Mouse (Mus musculus) intestine, embryonic 14.5 days (tissue): Measurements from ENCODE around the gene Tusc2. TPM values are rescaled to one million over a fixed set of nuclear protein-coding genes. Genes with fewer than 3 reads are reported as not detected.
A peak's percentile ranks its signal among the peaks of the same experiment; 100 is the strongest.

ENCODE experiments used
- ATAC-seq: fragments of 200-750 bp; cut with Nextera tagmentation; replicated peaks from 2 replicates; pipeline ENCODE4 v1.8.0; 2017; ENCODE audit warnings: low read depth, moderate number of reproducible peaks, moderate TSS enrichment, moderate library complexity; ENCODE audit not compliant: low FRiP score, low TSS enrichment
- DNase-seq: peaks from one replicate; pipeline ENCODE4 v3.0.0-alpha.2; 2018; ENCODE audit warnings: low spot score
- H3K27ac ChIP-seq: fragments of 300-500 bp; sonication (generic); 2 replicates; pipeline ENCODE4 v1.5.1; 2014; ENCODE audit warnings: low read depth, mild to moderate bottlenecking, control low read depth
- H3K27me3 ChIP-seq: fragments of 300-500 bp; sonication (generic); replicated peaks from 2 replicates; pipeline ENCODE4 v1.6.1; 2014; ENCODE audit warnings: low read length, control low read depth; ENCODE audit not compliant: control insufficient read depth, insufficient read depth
- H3K36me3 ChIP-seq: fragments of 300-500 bp; sonication (generic); 2 replicates; pipeline ENCODE4 v1.6.1; 2014; ENCODE audit warnings: low read length, control low read depth; ENCODE audit not compliant: control insufficient read depth, insufficient read depth
- H3K4me1 ChIP-seq: fragments of 300-500 bp; sonication (generic); replicated peaks from 2 replicates; pipeline ENCODE4 v1.6.1; 2014; ENCODE audit warnings: low read length, control low read depth, mixed read lengths; ENCODE audit not compliant: control insufficient read depth, insufficient read depth
- H3K4me2 ChIP-seq: fragments of 300-500 bp; sonication (generic); 2 replicates; pipeline ENCODE4 v1.6.1; 2014; ENCODE audit warnings: low read length
- H3K4me3 ChIP-seq: fragments of 300-500 bp; sonication (generic); 2 replicates; pipeline ENCODE4 v1.5.1; 2014; ENCODE audit warnings: low read depth, low read length, control low read depth, mixed read lengths
- H3K9ac ChIP-seq: fragments of 300-500 bp; sonication (generic); 2 replicates; pipeline ENCODE4 v1.6.1; 2014; ENCODE audit warnings: mild to moderate bottlenecking, low read length
- H3K9me3 ChIP-seq: fragments of 300-500 bp; sonication (generic); 2 replicates; pipeline ENCODE4 v1.6.1; 2016; ENCODE audit warnings: low read length, control low read depth; ENCODE audit not compliant: control insufficient read depth
- WGBS: fragments of 180-500 bp; shearing (Covaris S2); extraction: QIAGEN DNeasy Blood & Tissue Kit; methylation state at CpG from one replicate; pipeline ENCODE4 v1.1.7; 2014; 5-methylcytosine and 5-hydroxymethylcytosine counted together
- polyA plus RNA-seq: library from polyadenylated mRNA; unstranded; fragments of >200 nt; fragmentation: Nextera tagmentation; extraction: Ambion mirVana; gene quantifications from 2 replicates; pipeline ENCODE4 v1.2.1, GENCODE M21; 2014

The Tusc2 gene
- polyA plus RNA-seq, 1 experiment from 2014 or later: 42.8 TPM

DNA sequence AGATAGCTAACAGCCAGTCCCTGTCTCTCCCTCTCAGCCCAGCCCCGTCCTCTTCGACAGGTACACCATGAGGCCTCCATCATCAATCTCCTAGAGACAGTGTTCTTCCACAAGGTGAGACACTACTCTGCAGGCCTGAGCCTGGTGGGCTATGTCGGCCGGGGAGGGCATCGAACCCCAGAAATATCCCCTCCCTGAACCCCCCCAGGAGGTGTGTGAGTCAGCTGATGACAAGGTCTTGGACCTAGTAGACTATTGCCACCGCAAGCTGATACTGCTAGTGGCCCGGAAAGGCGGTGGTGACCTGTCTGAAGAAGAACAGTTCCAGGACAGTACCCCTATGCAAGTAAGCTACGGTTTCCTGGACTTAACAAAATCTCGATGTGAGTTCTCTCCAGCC is 14.2 kb upstream of the Tusc2 start:
- H3K4me2 ChIP-seq: no peak overlapping the region
- no peak overlapping the region for H3K27ac ChIP-seq
- H3K4me1 ChIP-seq: peaks cover 40% of the 10 kb centered on the region
- H3K4me3 ChIP-seq: no peak overlapping the region
- no peak overlapping the region for H3K9ac ChIP-seq
- ATAC-seq: no peak
- no peaks in the 10 kb centered on the region for H3K9me3 ChIP-seq
- 86% methylated on average over 10 of the region's 10 CpGs for WGBS
- peaks cover 17% of the 10 kb centered on the region for H3K36me3 ChIP-seq
- DNase-seq: no peak
- H3K27me3 ChIP-seq: no peaks in the 10 kb centered on the region

DNA sequence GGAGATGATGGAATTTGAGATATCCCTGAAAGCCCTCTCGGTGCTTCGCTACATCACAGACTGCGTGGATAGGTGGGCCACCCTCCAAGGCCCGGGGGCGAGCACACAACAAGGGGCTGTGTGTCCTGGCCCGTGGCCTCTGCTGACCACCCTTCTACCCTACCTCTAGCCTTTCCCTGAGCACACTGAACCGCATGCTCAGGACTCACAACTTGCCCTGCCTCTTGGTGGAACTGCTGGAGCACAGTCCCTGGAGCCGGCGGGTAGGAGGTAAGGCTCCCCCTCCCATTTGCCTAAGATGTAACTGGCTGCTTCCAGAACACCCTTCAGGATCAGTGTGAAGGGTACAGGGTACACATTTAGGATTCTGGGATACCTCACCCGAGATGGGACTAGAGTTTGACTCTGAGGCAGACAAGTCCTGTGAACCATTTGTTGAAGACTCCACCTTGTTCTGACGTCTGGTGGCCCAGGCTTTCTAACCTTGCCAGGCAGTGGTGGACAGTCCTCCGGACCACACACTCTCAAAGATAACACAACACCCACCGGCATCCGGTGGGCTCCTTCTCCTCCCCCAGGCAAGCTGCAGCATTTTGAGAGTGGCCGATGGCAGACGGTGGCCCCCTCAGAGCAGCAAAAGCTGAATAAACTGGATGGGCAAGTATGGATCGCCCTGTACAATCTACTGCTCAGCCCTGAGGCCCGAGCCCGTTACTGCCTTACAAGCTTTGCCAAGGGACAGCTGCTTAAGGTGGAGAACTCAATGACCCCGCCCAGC is 13.6 kb upstream of the Tusc2 start:
- H3K4me1 ChIP-seq: peaks cover 40% of the 10 kb centered on the region
- H3K4me3 ChIP-seq: no peak overlapping the region
- H3K27me3 ChIP-seq: no peaks in the 10 kb centered on the region
- DNase-seq (no peak), ATAC-seq (no peak)
- H3K9me3 ChIP-seq: no peaks in the 10 kb centered on the region
- peaks cover 10% of the 10 kb centered on the region for H3K36me3 ChIP-seq
- H3K4me2 ChIP-seq: no peak overlapping the region
- WGBS: 83% methylated on average over 20 of the region's 20 CpGs
- no peak overlapping the region for H3K27ac ChIP-seq
- H3K9ac ChIP-seq: no peak overlapping the region

DNA sequence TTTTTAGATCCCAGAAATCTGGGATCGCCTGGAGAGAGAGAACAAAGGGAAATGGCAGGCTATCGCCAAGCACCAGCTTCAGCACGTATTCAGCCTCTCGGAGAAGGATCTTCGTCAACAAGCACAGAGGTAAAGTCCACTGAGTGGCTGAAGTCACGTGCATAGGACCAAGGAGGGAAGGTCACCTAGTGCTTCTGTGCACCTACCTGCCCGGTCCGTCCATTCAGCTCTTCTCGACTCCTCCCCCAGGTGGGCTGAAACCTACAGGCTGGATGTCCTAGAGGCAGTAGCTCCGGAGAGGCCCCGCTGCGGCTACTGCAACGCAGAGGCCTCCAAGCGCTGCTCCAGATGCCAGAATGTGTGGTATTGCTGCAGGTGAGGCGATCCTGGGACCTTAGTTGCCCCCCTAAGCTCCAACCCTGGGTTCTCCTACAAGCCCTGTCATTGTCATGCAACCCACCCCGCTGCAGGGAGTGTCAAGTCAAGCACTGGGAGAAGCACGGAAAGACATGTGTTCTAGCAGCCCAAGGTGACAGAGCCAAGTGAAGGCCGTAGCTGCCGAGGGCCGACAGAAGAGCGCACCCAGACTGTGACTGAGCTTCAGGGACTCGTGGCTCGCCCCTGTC is 12.5 kb upstream of the Tusc2 start:
- peak overlapping the region; percentile 65 for H3K9ac ChIP-seq
- H3K27me3 ChIP-seq: no peaks in the 10 kb centered on the region
- ATAC-seq (no peak), DNase-seq (no peak)
- peak overlapping the region; percentile 98 for H3K4me2 ChIP-seq
- peak overlapping the region; percentile 54; the same call in 1 of the 2 replicates for H3K27ac ChIP-seq
- WGBS: 37% methylated on average over 23 of the region's 23 CpGs
- peak overlapping the region; percentile 46; the same call in 1 of the 2 replicates for H3K4me3 ChIP-seq
- no peaks in the 10 kb centered on the region for H3K9me3 ChIP-seq
- H3K4me1 ChIP-seq: peaks cover 42% of the 10 kb centered on the region
- H3K36me3 ChIP-seq: no peaks in the 10 kb centered on the region

DNA sequence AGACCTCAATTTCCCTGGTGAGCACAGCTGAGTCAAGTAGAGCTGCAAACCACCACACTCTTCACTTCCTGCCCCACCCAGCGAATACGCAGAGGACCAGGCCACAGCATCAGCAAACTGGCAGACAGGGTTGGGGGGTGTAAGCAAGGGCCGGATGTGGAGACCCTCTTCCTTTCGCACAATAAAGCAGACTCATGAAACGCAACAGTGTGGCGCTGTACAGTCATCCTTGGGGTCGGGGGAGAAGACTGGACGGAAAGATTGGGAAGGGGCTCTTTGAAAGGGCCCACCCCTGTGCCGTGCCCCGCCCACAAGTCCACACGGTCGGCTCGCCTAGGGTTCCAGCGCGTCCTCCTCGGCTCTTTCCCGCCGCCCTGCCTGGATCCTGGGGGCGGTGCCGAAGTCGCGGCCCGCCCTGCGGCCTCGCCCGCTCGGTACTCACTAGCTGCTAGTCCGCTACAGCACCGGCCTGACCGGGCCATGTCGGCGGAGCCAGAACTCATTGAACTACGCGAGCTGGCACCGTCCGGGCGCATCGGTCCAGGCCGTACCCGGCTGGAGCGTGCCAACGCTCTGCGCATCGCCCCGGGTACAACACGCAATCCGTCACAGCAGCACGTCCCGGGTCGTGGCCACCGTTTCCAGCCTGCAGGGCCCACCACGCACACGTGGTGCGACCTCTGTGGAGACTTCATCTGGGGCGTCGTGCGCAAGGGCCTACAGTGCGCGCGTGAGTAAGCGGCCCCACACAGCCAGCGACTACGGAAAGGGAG is 11.8 kb upstream of the Tusc2 start, which contains the start of gene Rassf1:
Gene Rassf1 (plus strand): TSS at position 439 of the 773 bp plus-strand sequence.
- WGBS: under 1% methylated on average over 63 of the region's 63 CpGs
- peak within 1 kb of the TSS; percentile 46 for H3K4me3 ChIP-seq
- no peaks in the 10 kb centered on the region for H3K9me3 ChIP-seq
- H3K27ac ChIP-seq: peak within 1 kb of the TSS; percentile 54
- DNase-seq (peak; percentile 78), ATAC-seq (peak; percentile 24)
- no peaks in the 10 kb centered on the region for H3K36me3 ChIP-seq
- H3K9ac ChIP-seq: peak within 1 kb of the TSS; percentile 65
- H3K27me3 ChIP-seq: no peaks in the 10 kb centered on the region
- peaks cover 49% of the 10 kb centered on the region for H3K4me1 ChIP-seq
- H3K4me2 ChIP-seq: peak within 1 kb of the TSS; percentile 98

DNA sequence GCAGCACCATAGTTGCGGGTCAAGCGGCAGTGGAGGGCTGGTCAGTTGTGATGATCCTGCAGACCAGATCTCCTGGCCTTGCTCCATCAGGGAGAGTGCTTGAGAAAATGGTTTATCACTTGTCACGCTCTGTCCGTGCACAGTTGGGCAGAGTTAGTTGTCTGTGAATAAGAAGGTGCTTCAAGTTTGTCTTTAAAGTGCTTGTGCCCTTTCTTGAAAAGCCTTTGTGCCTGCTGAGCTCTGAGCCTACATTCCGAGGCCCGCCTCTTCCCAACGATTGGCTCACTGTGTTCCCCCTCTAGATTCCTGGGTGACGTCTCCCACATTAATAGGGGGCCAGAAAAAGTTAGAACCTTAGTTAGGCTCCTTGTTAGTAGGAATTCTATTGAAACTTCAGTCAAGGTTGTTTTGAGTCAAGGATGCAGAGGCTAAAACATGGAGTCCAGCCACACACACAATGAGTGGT is 11.1 kb upstream of the Tusc2 start:
- Histone ChIP-seq H3K27ac (peak overlapping the region; percentile 54; the same call in 1 of the 2 replicates), H3K9me3 (no peaks in the 10 kb centered on the region), H3K36me3 (peaks cover 4% of the 10 kb centered on the region), H3K4me1 (peaks cover 48% of the 10 kb centered on the region), H3K9ac (peak overlapping the region; percentile 65), H3K4me2 (peak overlapping the region; percentile 98), H3K4me3 (peak overlapping the region; percentile 46), H3K27me3 (no peaks in the 10 kb centered on the region)
- DNase-seq (no peak), ATAC-seq (no peak)
- WGBS: 13% methylated on average over 8 of the region's 8 CpGs

DNA sequence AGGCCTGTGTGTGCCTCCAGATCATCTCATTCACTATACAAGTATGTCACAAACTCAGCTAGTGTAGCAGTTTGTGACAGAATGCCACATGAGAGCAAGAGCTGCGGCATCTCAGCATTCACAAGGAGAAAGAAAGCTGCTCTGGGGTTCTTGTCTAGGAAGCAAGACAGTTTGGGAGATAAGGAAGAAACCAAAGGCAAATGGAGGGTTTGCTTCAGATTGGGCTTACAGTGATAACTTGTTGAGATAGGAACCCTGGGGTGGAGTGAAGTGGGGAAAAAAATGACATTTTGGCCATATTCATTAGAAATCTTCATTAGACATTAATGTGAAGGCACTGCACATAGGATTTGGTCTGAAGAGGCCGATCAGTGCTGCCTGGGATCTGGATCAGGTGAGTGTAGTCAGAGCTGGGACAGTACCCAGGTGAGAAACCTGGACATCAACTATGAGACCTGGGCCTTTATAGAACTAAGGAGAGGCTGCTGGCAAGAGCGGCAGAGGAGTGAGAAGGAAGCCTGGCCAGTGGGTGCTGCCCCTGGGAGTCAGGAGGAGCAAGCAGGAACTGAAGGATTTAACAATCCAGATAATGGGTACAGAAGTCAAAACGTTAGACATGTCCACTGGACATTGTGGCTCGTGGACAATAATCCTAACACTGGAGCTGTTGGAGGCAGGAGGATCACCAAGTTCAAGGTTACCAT is 10.2 kb upstream of the Tusc2 start:
- Histone ChIP-seq H3K27me3 (no peaks in the 10 kb centered on the region), H3K4me1 (peaks cover 42% of the 10 kb centered on the region), H3K9ac (peak overlapping the region; percentile 59; the same call in 1 of the 2 replicates), H3K4me3 (peak overlapping the region; percentile 57), H3K9me3 (no peaks in the 10 kb centered on the region), H3K4me2 (peak overlapping the region; percentile 98), H3K36me3 (peaks cover 13% of the 10 kb centered on the region), H3K27ac (no peak overlapping the region)
- DNase-seq (no peak), ATAC-seq (no peak)
- WGBS: 78% methylated on average over 5 of the region's 5 CpGs

DNA sequence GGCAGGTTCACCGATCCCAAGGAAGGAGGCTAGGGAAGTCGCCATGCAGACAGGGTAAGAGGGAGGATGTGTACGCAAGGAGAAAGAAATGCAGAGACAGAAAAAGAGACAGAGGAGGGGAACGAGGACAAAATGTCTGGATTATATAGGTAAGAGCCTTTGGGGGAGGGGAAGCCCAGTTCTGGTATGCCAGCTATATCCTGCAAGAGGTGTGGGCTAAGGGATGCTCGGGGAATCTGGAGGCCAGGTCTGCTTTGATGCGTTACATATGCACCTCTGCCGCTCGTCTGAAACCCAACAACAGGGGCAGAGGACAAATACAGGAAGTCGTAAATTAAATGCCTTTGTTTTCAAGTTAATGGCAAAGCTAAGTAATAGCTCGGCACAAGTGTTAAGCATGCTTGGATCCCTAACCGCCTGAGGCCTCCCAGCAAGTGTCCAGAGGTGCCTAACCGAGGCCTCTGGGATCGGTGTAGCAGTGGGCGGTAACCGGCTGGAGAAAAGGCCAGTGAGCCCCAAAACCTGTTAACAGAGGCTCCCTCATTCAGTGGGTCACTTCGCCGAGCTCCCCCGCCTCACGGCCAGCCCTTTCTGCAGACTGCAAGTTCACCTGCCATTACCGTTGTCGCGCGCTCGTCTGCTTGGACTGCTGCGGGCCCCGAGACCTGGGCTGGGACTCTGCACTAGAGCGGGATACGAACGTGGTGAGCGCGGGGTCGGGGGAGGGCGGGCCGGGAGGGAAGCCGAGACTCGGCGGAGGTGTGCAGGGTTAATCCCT is 9.3 kb upstream of the Tusc2 start:
- WGBS: 4% methylated on average over 37 of the region's 37 CpGs
- peak; percentile 64 for ATAC-seq
- H3K4me1 ChIP-seq: peaks cover 42% of the 10 kb centered on the region

More for the DNA sequence above, 9.3 kb upstream of the Tusc2 start:
- peak overlapping the region; percentile 57 for H3K4me3 ChIP-seq
- no peaks in the 10 kb centered on the region for H3K9me3 ChIP-seq
- H3K27me3 ChIP-seq: no peaks in the 10 kb centered on the region
- H3K36me3 ChIP-seq: peaks cover 22% of the 10 kb centered on the region
- peak overlapping the region; percentile 95 for H3K27ac ChIP-seq
- peak overlapping the region; percentile 98 for H3K4me2 ChIP-seq
- H3K9ac ChIP-seq: peak overlapping the region; percentile 59
- DNase-seq: no peak
